Mouse (Mus musculus) lung, postnatal 0 days (tissue): ENCODE results near the gene Ganc. TPM values are rescaled to one million over a fixed set of nuclear protein-coding genes. Genes with fewer than 3 reads are reported as not detected.

Experiments
- ATAC-seq: fragments of 200-750 bp; cut with Nextera tagmentation; 2 replicates; pipeline ENCODE4 v1.8.0; 2017; ENCODE audit warnings: moderate library complexity
- DNase-seq: peaks from one replicate; pipeline ENCODE4 v3.0.0-alpha.2; 2016; ENCODE audit warnings: low spot score
- H3K27ac ChIP-seq: fragments of 300-500 bp; sonication (generic); 2 replicates; pipeline ENCODE4 v1.5.1; 2014; ENCODE audit warnings: antibody characterized with exemption, mild to moderate bottlenecking, low read length, mixed read lengths
- H3K27me3 ChIP-seq: fragments of 300-500 bp; sonication (generic); replicated peaks from 2 replicates; pipeline ENCODE4 v1.6.1; 2014; ENCODE audit warnings: low read length, mixed read lengths; ENCODE audit not compliant: insufficient read depth
- H3K36me3 ChIP-seq: fragments of 300-500 bp; sonication (generic); 2 replicates; pipeline ENCODE4 v1.6.1; 2014; ENCODE audit warnings: low read length, mixed read lengths; ENCODE audit not compliant: insufficient read depth
- H3K4me1 ChIP-seq: fragments of 300-500 bp; sonication (generic); 2 replicates; pipeline ENCODE4 v1.6.1; 2014; ENCODE audit warnings: antibody characterized with exemption, low read depth, low read length, mixed read lengths; ENCODE audit not compliant: insufficient read depth
- H3K4me2 ChIP-seq: fragments of 300-500 bp; sonication (generic); replicated peaks from 2 replicates; pipeline ENCODE4 v1.6.1; 2014; ENCODE audit warnings: low read depth, mild to moderate bottlenecking, low read length, moderate library complexity, mixed read lengths
- H3K4me3 ChIP-seq: fragments of 300-500 bp; sonication (generic); 2 replicates; pipeline ENCODE4 v1.5.1; 2014; ENCODE audit warnings: low read depth, low read length
- H3K9ac ChIP-seq: fragments of 300-500 bp; sonication (generic); replicated peaks from 2 replicates; pipeline ENCODE4 v1.6.1; 2014; ENCODE audit warnings: low read depth, mild to moderate bottlenecking
- H3K9me3 ChIP-seq: fragments of 300-500 bp; sonication (generic); 2 replicates; pipeline ENCODE4 v1.6.1; 2016; ENCODE audit warnings: low read length, mixed read lengths
- CTCF ChIP-seq: IDR thresholded peaks from 2 replicates; pipeline ENCODE4 v1.5.1; 2016; ENCODE audit warnings: antibody characterized with exemption, mild to moderate bottlenecking
- EP300 ChIP-seq: IDR thresholded peaks from 2 replicates; pipeline ENCODE4 v1.6.1; 2016; ENCODE audit warnings: antibody characterized with exemption, mild to moderate bottlenecking, control low read depth
- WGBS: fragments of 180-500 bp; shearing (Covaris S2); extraction: QIAGEN DNeasy Blood & Tissue Kit; methylation state at CpG from one replicate; pipeline ENCODE4 v1.1.7; 2014; 5-methylcytosine and 5-hydroxymethylcytosine counted together
- polyA plus RNA-seq: library from polyadenylated mRNA; unstranded; fragments of >200 nt; fragmentation: Nextera tagmentation; extraction: Ambion mirVana; gene quantifications from 2 replicates; pipeline ENCODE4 v1.2.1, GENCODE M21; 2015

The Ganc gene
- polyA plus RNA-seq, 1 experiment from 2014 or later, result 11.5 TPM

DNA sequence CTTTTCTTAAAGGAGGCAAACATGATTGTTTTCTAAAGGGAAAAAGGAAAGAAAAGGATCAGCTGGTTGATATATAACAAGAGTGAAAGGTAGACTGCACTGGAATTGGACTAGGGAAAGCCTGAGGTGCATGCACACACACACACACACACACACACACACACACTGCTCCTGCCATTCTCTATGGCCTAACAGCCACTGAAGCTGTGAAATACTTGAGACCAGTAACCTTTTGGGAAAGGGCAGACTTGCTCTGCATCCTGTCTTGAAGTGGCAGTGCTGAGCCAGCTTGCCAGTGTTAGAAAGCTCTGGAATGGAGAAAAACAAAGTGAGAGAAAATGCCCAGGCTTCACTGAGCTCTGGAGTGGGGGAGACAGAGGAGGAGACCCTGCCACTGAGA lies 64.3 kb downstream of the Ganc start:
- Histone ChIP-seq H3K9me3 (no peaks in the 10 kb centered on the region), H3K4me1 (no peaks in the 10 kb centered on the region), H3K9ac (no peak overlapping the region), H3K4me3 (no peak overlapping the region), H3K27me3 (no peaks in the 10 kb centered on the region), H3K27ac (no peak overlapping the region), H3K4me2 (no peak overlapping the region), H3K36me3 (no peaks in the 10 kb centered on the region)
- ATAC-seq (no peak), DNase-seq (no peak)
- TF ChIP-seq EP300 (no peak), CTCF (no peak)

DNA sequence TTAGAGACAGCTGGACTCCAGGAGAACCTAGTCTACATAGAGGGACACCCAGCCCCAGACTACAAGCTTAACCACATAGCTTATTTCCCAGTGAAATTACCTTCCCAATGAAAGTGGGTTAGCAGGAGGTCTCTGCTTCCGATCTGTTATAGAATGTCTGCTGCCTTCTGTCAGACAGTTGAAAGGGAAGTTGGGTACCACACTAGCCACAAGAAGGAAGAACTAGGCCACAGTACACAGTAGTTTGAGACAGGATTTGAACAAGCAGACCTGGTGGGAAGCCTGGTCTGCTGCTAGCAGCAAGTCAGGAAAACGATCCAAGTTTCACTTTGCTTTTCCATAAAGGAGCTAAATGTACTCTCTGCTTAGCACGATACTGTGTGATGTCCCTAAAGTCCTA lies 65.5 kb downstream of the Ganc start:
- TF ChIP-seq CTCF (no peak), EP300 (no peak)
- ATAC-seq, result no peak
- 82% methylated on average over 3 of the region's 3 CpGs for WGBS

DNA sequence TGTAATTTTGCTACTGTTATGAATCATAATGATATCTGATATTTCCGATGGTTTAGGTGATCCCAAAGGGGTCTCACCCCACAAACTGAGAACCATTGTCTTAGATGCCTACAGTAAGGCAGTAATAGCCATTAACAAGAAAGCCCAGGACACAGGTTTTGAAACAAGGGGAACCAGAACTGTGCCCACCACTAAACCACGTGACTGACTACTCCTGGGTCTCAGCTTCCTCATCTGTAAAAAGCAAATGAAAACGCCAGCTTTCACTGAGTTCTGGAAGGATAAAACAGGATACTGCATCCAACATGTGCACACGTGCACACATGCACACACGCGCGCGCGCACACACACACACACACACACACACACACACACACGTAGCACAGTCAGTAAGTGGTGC lies 66.0 kb downstream of the Ganc start:
- H3K4me1 ChIP-seq, result no peaks in the 10 kb centered on the region
- DNase-seq (no peak), ATAC-seq (no peak)
- no peak overlapping the region for H3K4me2 ChIP-seq
- no peak for TF ChIP-seq EP300
- no peak for TF ChIP-seq CTCF
- H3K9me3 ChIP-seq, result no peaks in the 10 kb centered on the region
- H3K27ac ChIP-seq, result no peak overlapping the region
- H3K27me3 ChIP-seq, result no peaks in the 10 kb centered on the region
- WGBS, result 86% methylated on average over 10 of the region's 10 CpGs
- H3K9ac ChIP-seq, result no peak overlapping the region
- no peak overlapping the region for H3K4me3 ChIP-seq
- no peaks in the 10 kb centered on the region for H3K36me3 ChIP-seq

More for the DNA sequence above, 65.5 kb downstream of the Ganc start:
- Histone ChIP-seq H3K4me2 (no peak overlapping the region), H3K4me1 (no peaks in the 10 kb centered on the region), H3K4me3 (no peak overlapping the region), H3K9ac (no peak overlapping the region), H3K27ac (no peak overlapping the region), H3K36me3 (no peaks in the 10 kb centered on the region), H3K9me3 (no peaks in the 10 kb centered on the region), H3K27me3 (no peaks in the 10 kb centered on the region)
- DNase-seq, result no peak

DNA sequence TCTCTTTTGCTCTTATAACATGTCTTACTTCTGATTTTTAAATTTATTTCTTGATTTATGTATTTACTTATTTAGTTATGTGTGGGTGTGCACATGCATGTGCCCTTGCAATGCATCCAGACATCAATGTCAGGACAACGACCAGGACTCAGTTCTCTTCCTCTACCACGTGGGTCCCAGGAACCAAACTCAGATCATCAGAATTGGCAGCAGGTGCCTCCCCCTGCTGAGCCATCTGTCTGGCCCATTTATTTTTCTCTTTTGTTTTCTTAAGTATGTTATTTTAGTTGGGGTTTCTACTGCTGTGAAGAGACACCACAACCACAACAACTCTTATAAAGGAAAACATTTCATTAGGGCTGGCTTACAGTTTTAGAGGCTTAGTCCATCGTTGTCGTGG lies 67.2 kb downstream of the Ganc start:
- 68% methylated on average over 4 of the region's 4 CpGs for WGBS
- no peak overlapping the region for H3K9ac ChIP-seq
- TF ChIP-seq EP300 (no peak), CTCF (no peak)

DNA sequence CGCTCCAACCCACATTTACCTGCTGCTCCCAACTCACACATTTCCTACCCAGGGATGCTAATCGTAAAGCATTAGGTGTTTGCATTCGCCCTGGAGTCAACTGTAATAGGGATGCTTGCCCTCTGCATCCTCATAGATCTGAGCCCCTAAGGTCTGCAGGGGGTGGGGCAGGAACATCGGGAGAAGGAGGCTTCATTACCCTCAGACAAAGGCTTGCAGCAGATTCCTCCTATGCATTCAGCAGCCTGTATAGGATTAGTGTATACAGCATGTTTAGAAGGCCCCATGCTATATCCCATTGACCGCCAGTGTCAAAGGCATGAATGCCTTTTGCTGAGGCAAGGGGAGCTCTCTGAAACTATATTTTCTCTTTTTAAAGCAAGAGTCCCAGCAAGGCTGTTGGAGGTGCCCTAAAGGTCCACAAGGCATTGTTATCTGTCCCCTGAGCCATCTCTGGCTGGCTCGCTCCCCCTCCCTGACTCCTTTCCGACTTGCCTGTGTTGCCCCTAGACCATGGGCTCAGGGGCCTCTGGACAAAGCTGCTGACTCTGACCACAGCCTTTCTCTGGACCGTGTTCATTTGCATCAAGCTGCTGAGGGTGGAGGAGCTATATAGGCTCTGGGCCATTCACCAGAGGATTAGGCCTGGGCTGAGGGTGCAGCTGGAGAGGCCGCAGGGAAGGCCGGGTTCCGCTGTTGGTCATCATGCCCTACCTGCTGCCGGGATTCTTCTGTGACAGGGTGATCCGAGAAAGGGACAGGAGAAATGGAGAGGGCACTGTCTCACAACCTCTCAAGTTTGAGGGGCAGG lies 72.8 kb downstream of the Ganc start:
- Histone ChIP-seq H3K27me3 (no peaks in the 10 kb centered on the region), H3K27ac (no peak overlapping the region), H3K9ac (no peak overlapping the region), H3K9me3 (no peaks in the 10 kb centered on the region), H3K4me3 (no peak overlapping the region), H3K4me2 (no peak overlapping the region), H3K36me3 (no peaks in the 10 kb centered on the region), H3K4me1 (no peaks in the 10 kb centered on the region)
- TF ChIP-seq EP300 (no peak), CTCF (no peak)
- DNase-seq, result no peak
- WGBS, result 81% methylated on average over 13 of the region's 13 CpGs
- no peak for ATAC-seq

More for the DNA sequence above, 67.2 kb downstream of the Ganc start:
- no peak overlapping the region for H3K27ac ChIP-seq
- no peak overlapping the region for H3K4me3 ChIP-seq
- H3K4me2 ChIP-seq, result no peak overlapping the region
- no peaks in the 10 kb centered on the region for H3K4me1 ChIP-seq
- H3K27me3 ChIP-seq, result no peaks in the 10 kb centered on the region
- H3K9me3 ChIP-seq, result no peaks in the 10 kb centered on the region
- no peak for DNase-seq
- ATAC-seq, result no peak
- no peaks in the 10 kb centered on the region for H3K36me3 ChIP-seq

DNA sequence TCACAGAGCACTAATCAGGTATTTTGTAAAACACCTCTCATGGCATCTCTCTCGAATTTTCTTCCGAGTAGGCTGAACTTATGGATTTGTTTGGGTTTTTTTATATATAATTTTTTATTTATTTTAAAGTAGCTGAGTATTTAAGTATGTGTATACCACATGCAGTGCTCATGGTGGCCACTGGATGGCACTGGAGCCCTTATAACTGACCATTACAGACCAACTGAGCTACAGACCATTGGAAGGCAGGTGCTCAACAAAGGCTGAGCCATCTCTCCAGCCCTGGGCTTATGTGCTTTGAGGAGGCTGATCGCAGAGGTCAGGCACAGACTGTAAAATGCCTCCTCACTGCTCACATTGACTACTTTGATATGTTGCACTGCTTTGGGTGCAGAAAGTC lies 74.9 kb downstream of the Ganc start:
- H3K9ac ChIP-seq, result no peak overlapping the region
- TF ChIP-seq CTCF, result peak; percentile 81
- TF ChIP-seq EP300, result no peak
- 53% methylated on average over 3 of the region's 3 CpGs for WGBS
- no peak overlapping the region for H3K27ac ChIP-seq
- no peak overlapping the region for H3K4me2 ChIP-seq
- H3K36me3 ChIP-seq, result no peaks in the 10 kb centered on the region
- peak; percentile 70 for ATAC-seq
- no peaks in the 10 kb centered on the region for H3K27me3 ChIP-seq
- no peaks in the 10 kb centered on the region for H3K4me1 ChIP-seq
- no peaks in the 10 kb centered on the region for H3K9me3 ChIP-seq
- H3K4me3 ChIP-seq, result no peak overlapping the region
- peak; percentile 80 for DNase-seq
